Mouse (Mus musculus) kidney, embryonic 15.5 days (tissue): Measurements from ENCODE around the gene Tmem145. TPM values are rescaled to one million over a fixed set of nuclear protein-coding genes. Genes with fewer than 3 reads are reported as not detected.

Experiments
- ATAC-seq: fragments of 200-750 bp; cut with Nextera tagmentation; replicated peaks from 2 replicates; pipeline ENCODE4 v1.8.0; 2017; ENCODE audit warnings: moderate TSS enrichment; ENCODE audit not compliant: low FRiP score
- H3K27ac ChIP-seq: fragments of 300-500 bp; sonication (generic); 2 replicates; pipeline ENCODE4 v1.5.1; 2015; ENCODE audit warnings: mild to moderate bottlenecking, inconsistent platforms
- H3K27me3 ChIP-seq: fragments of 300-500 bp; sonication (generic); 2 replicates; pipeline ENCODE4 v1.6.1; 2015; ENCODE audit warnings: inconsistent platforms
- H3K36me3 ChIP-seq: fragments of 300-500 bp; sonication (generic); 2 replicates; pipeline ENCODE4 v1.6.1; 2015; ENCODE audit warnings: inconsistent platforms
- H3K4me1 ChIP-seq: fragments of 300-500 bp; sonication (generic); 2 replicates; pipeline ENCODE4 v1.6.1; 2015; ENCODE audit warnings: inconsistent platforms
- H3K4me2 ChIP-seq: fragments of 300-500 bp; sonication (generic); 2 replicates; pipeline ENCODE4 v1.6.1; 2015; ENCODE audit warnings: moderate library complexity, mild to moderate bottlenecking, inconsistent platforms
- H3K4me3 ChIP-seq: fragments of 300-500 bp; sonication (generic); replicated peaks from 2 replicates; pipeline ENCODE4 v1.5.1; 2015; ENCODE audit warnings: mild to moderate bottlenecking, inconsistent platforms
- H3K9ac ChIP-seq: fragments of 300-500 bp; sonication (generic); 2 replicates; pipeline ENCODE4 v1.6.1; 2015; ENCODE audit warnings: mild to moderate bottlenecking, inconsistent platforms
- H3K9me3 ChIP-seq: fragments of 300-500 bp; sonication (generic); replicated peaks from 2 replicates; pipeline ENCODE4 v1.6.1; 2016; ENCODE audit warnings: inconsistent platforms
- WGBS: fragments of 180-500 bp; shearing (Covaris S2); methylation state at CpG from one replicate; pipeline ENCODE4 v1.1.7; 2015; ENCODE audit warnings: mixed read lengths; 5-methylcytosine and 5-hydroxymethylcytosine counted together
- polyA plus RNA-seq: library from polyadenylated mRNA; unstranded; fragments of >200 nt; fragmentation: Nextera tagmentation; extraction: Ambion mirVana; gene quantifications from 2 replicates; pipeline ENCODE4 v1.2.1, GENCODE M21; 2015

Gene Tmem145
- polyA plus RNA-seq, 1 experiment from 2014 or later, result 0.87 TPM

- Histone ChIP-seq H3K4me2 (no peak overlapping the region), H3K27ac (no peak overlapping the region), H3K9ac (no peak overlapping the region), H3K9me3 (no peaks in the 10 kb centered on the region), H3K4me3 (no peak overlapping the region), H3K4me1 (no peaks in the 10 kb centered on the region), H3K36me3 (peaks cover 91% of the 10 kb centered on the region), H3K27me3 (no peaks in the 10 kb centered on the region)
- no peak for ATAC-seq
- 82% methylated on average over 19 of the region's 19 CpGs for WGBS
Measured at GRCm38 (mm10) chr7:25358721-25359206, 52.9 kb downstream of the Tmem145 start.

GRCm38 (mm10) chr7:25363151-25363550 lies 57.2 kb downstream of the Tmem145 start:
- H3K27me3 ChIP-seq, result peaks cover 23% of the 10 kb centered on the region
- peaks cover 7% of the 10 kb centered on the region for H3K4me1 ChIP-seq
- no peak overlapping the region for H3K27ac ChIP-seq
- 87% methylated on average over 19 of the region's 19 CpGs for WGBS
- no peak overlapping the region for H3K4me2 ChIP-seq
- ATAC-seq, result no peak
- H3K9me3 ChIP-seq, result no peaks in the 10 kb centered on the region
- peaks cover 61% of the 10 kb centered on the region for H3K36me3 ChIP-seq
- no peak overlapping the region for H3K9ac ChIP-seq
- H3K4me3 ChIP-seq, result no peak overlapping the region

GRCm38 (mm10) chr7:25363632-25364031 lies 57.7 kb downstream of the Tmem145 start:
- Histone ChIP-seq H3K9ac (no peak overlapping the region), H3K4me2 (no peak overlapping the region), H3K36me3 (peaks cover 58% of the 10 kb centered on the region), H3K4me3 (no peak overlapping the region), H3K27me3 (peaks cover 28% of the 10 kb centered on the region), H3K9me3 (no peaks in the 10 kb centered on the region), H3K4me1 (peaks cover 12% of the 10 kb centered on the region), H3K27ac (no peak overlapping the region)
- WGBS, result 93% methylated on average over 17 of the region's 17 CpGs
- ATAC-seq, result no peak

Other genes starting within 250 kb of the Tmem145 start
- 5.1 and 7.0 TPM in 2 replicates for gene Grik5, start 233.8 kb upstream of the Tmem145 start, polyA plus RNA-seq
- 33.9 and 37.1 TPM in 2 replicates for gene Zfp574, start 233.5 kb upstream of the Tmem145 start, polyA plus RNA-seq
- 0.64 and 2.5 TPM in 2 replicates for gene Pou2f2, start 126.4 kb upstream of the Tmem145 start, polyA plus RNA-seq
- gene Dedd2, start 85.5 kb upstream of the Tmem145 start, polyA plus RNA-seq, result 10.2 and 11.7 TPM in 2 replicates
- 2.5 and 2.6 TPM in 2 replicates for gene Zfp526, start 84.7 kb upstream of the Tmem145 start, polyA plus RNA-seq
- 10.7 and 12.1 TPM in 2 replicates for gene Gsk3a, start 68.3 kb upstream of the Tmem145 start, polyA plus RNA-seq
- gene Erf, start 55.3 kb upstream of the Tmem145 start, polyA plus RNA-seq, result 16.9 and 17.9 TPM in 2 replicates
- 28.2 and 32.4 TPM in 2 replicates for gene Cic, start 38.4 kb upstream of the Tmem145 start, polyA plus RNA-seq
- 181 and 191 TPM in 2 replicates for gene Pafah1b3, start 8.1 kb upstream of the Tmem145 start, polyA plus RNA-seq
- gene Prr19, start 4.7 kb upstream of the Tmem145 start, polyA plus RNA-seq, result 0.90 and 1.0 TPM in 2 replicates
- gene Megf8, start 11.1 kb downstream of the Tmem145 start, polyA plus RNA-seq, result 13.3 and 16.4 TPM in 2 replicates
- gene Cnfn, start 63.6 kb downstream of the Tmem145 start, polyA plus RNA-seq, result 2.7 and 4.8 TPM in 2 replicates
- 9.6 and 12.2 TPM in 2 replicates for gene Lipe, start 92.6 kb downstream of the Tmem145 start, polyA plus RNA-seq
- gene Cxcl17, start 106.8 kb downstream of the Tmem145 start, polyA plus RNA-seq, result 0.45 and 0.84 TPM in 2 replicates
- 3.9 and 11.4 TPM in 2 replicates for gene Ceacam1, start 171.5 kb downstream of the Tmem145 start, polyA plus RNA-seq
- 0.09 TPM in 2 replicates for gene Ceacam2, start 233.8 kb downstream of the Tmem145 start, polyA plus RNA-seq